Mouse (Mus musculus) liver, postnatal 0 days (tissue): ENCODE data around the gene Cyp2d11. TPM values are rescaled to one million over a fixed set of nuclear protein-coding genes. Genes with fewer than 3 reads are reported as not detected.
"Not testable (repeated sequence)": the region's sequence is repeated elsewhere in the genome, so short reads cannot be mapped to it uniquely, and the experiment has no call there.

Source experiments
- ATAC-seq: fragments of 200-750 bp; cut with Nextera tagmentation; 2 replicates; pipeline ENCODE4 v1.8.0; 2017; ENCODE audit warnings: mild to moderate bottlenecking, moderate library complexity
- DNase-seq: peaks from one replicate; pipeline ENCODE4 v3.0.0-alpha.2; 2016
- H3K27ac ChIP-seq: fragments of 300-500 bp; sonication (generic); 2 replicates; pipeline ENCODE4 v1.5.1; 2014; ENCODE audit warnings: antibody characterized with exemption, moderate library complexity, mild to moderate bottlenecking, low read depth
- H3K27me3 ChIP-seq: fragments of 300-500 bp; sonication (generic); 2 replicates; pipeline ENCODE4 v1.6.1; 2014; ENCODE audit warnings: low read length, control low read depth, mixed read lengths; ENCODE audit not compliant: insufficient read depth
- H3K36me3 ChIP-seq: fragments of 300-500 bp; sonication (generic); replicated peaks from 2 replicates; pipeline ENCODE4 v1.6.1; 2014; ENCODE audit warnings: mild to moderate bottlenecking, control low read depth, low read length, moderate library complexity, mixed read lengths; ENCODE audit not compliant: insufficient read depth
- H3K4me1 ChIP-seq: fragments of 300-500 bp; sonication (generic); 2 replicates; pipeline ENCODE4 v1.6.1; 2014; ENCODE audit warnings: antibody characterized with exemption, mild to moderate bottlenecking, control low read depth; ENCODE audit not compliant: insufficient read depth
- H3K4me2 ChIP-seq: fragments of 300-500 bp; sonication (generic); 2 replicates; pipeline ENCODE4 v1.6.1; 2014; ENCODE audit warnings: low read depth, mild to moderate bottlenecking, low read length, moderate library complexity, mixed read lengths
- H3K4me3 ChIP-seq: fragments of 300-500 bp; sonication (generic); 2 replicates; pipeline ENCODE4 v1.5.1; 2014; ENCODE audit warnings: low read depth, low read length
- H3K9ac ChIP-seq: fragments of 300-500 bp; sonication (generic); replicated peaks from 2 replicates; pipeline ENCODE4 v1.6.1; 2014; ENCODE audit warnings: mild to moderate bottlenecking, moderate library complexity
- H3K9me3 ChIP-seq: fragments of 300-500 bp; sonication (generic); 2 replicates; pipeline ENCODE4 v1.6.1; 2016; ENCODE audit warnings: mild to moderate bottlenecking, control low read depth, low read length, mixed read lengths
- CTCF ChIP-seq: sonication (generic); IDR thresholded peaks from 2 replicates; pipeline ENCODE4 v1.5.1; 2016; ENCODE audit warnings: antibody characterized with exemption, low read depth
- EP300 ChIP-seq: IDR thresholded peaks from 2 replicates; pipeline ENCODE4 v1.6.1; 2016; ENCODE audit warnings: antibody characterized with exemption, low read depth, mild to moderate bottlenecking
- WGBS: fragments of 180-500 bp; shearing (Covaris S2); extraction: QIAGEN DNeasy Blood & Tissue Kit; methylation state at CpG from one replicate; pipeline ENCODE4 v1.1.7; 2014; ENCODE audit not compliant: insufficient replicate concordance; 5-methylcytosine and 5-hydroxymethylcytosine counted together
- polyA plus RNA-seq: library from polyadenylated mRNA; unstranded; fragments of >200 nt; fragmentation: Nextera tagmentation; extraction: Ambion mirVana; gene quantifications from 2 replicates; pipeline ENCODE4 v1.2.1, GENCODE M21; 2015

The Cyp2d11 gene
- 0.20 and 0.25 TPM in 2 replicates for polyA plus RNA-seq

GRCm38 (mm10) chr15:82393922-82394321 lies at the start of gene Cyp2d11:
Gene Cyp2d11 (minus strand): TSS chr15:82394022.
- not testable (repeated sequence) for H3K9me3 ChIP-seq, H3K27me3 ChIP-seq, H3K9ac ChIP-seq, ATAC-seq, H3K4me3 ChIP-seq, H3K4me1 ChIP-seq, H3K36me3 ChIP-seq, H3K4me2 ChIP-seq, H3K27ac ChIP-seq
- DNase-seq: peak; percentile 9
- WGBS: 70% methylated on average over 2 of the region's 2 CpGs

- ATAC-seq (peak; percentile 72), DNase-seq (peak; percentile 34)
- H3K4me3 ChIP-seq: no peak overlapping the region
- H3K27ac ChIP-seq: no peak overlapping the region
- H3K36me3 ChIP-seq: no peaks in the 10 kb centered on the region
- WGBS: 58% methylated on average over 5 of the region's 5 CpGs
- H3K4me1 ChIP-seq: no peaks in the 10 kb centered on the region
- no peak overlapping the region for H3K9ac ChIP-seq
- peak; percentile 50 for TF ChIP-seq CTCF
- no peak for TF ChIP-seq EP300
- no peaks in the 10 kb centered on the region for H3K27me3 ChIP-seq
- H3K9me3 ChIP-seq: peaks cover 3% of the 10 kb centered on the region; the same call in 1 of the 2 replicates
- H3K4me2 ChIP-seq: no peak overlapping the region
Observed at GRCm38 (mm10) chr15:82437975-82438617, 44.3 kb upstream of the Cyp2d11 start.

GRCm38 (mm10) chr15:82435606-82436005 lies 41.8 kb upstream of the Cyp2d11 start:
- Histone ChIP-seq H3K27me3 (no peaks in the 10 kb centered on the region), H3K36me3 (no peaks in the 10 kb centered on the region), H3K4me1 (no peaks in the 10 kb centered on the region), H3K9ac (no peak overlapping the region), H3K27ac (no peak overlapping the region), H3K4me2 (no peak overlapping the region), H3K9me3 (peaks cover 3% of the 10 kb centered on the region; the same call in 1 of the 2 replicates), H3K4me3 (no peak overlapping the region)
- TF ChIP-seq EP300 (no peak), CTCF (no peak)
- DNase-seq: no peak
- no peak for ATAC-seq
- WGBS: 72% methylated on average over 2 of the region's 2 CpGs

- DNase-seq (no peak), ATAC-seq (no peak)
- TF ChIP-seq EP300 (no peak), CTCF (no peak)
- no peaks in the 10 kb centered on the region for H3K36me3 ChIP-seq
- no peak overlapping the region for H3K4me2 ChIP-seq
- H3K27me3 ChIP-seq: no peaks in the 10 kb centered on the region
- H3K9me3 ChIP-seq: peaks cover 3% of the 10 kb centered on the region; the same call in 1 of the 2 replicates
- 68% methylated on average over 3 of the region's 3 CpGs for WGBS
- no peak overlapping the region for H3K4me3 ChIP-seq
- no peaks in the 10 kb centered on the region for H3K4me1 ChIP-seq
- H3K27ac ChIP-seq: no peak overlapping the region
- no peak overlapping the region for H3K9ac ChIP-seq
Observed at GRCm38 (mm10) chr15:82435011-82435410, 41.2 kb upstream of the Cyp2d11 start.

- ATAC-seq (no peak), DNase-seq (no peak)
- Histone ChIP-seq H3K9ac (no peak overlapping the region), H3K36me3 (no peaks in the 10 kb centered on the region), H3K27me3 (no peaks in the 10 kb centered on the region), H3K9me3 (peaks cover 3% of the 10 kb centered on the region; the same call in 1 of the 2 replicates), H3K4me2 (no peak overlapping the region), H3K27ac (no peak overlapping the region), H3K4me1 (no peaks in the 10 kb centered on the region), H3K4me3 (no peak overlapping the region)
- 73% methylated on average over 3 of the region's 3 CpGs for WGBS
- TF ChIP-seq CTCF (no peak), EP300 (no peak)
Observed at GRCm38 (mm10) chr15:82434541-82434940, 40.7 kb upstream of the Cyp2d11 start.

- Histone ChIP-seq H3K9me3 (peaks cover 3% of the 10 kb centered on the region; the same call in 1 of the 2 replicates), H3K9ac (no peak overlapping the region), H3K27me3 (no peaks in the 10 kb centered on the region), H3K4me2 (no peak overlapping the region), H3K4me1 (no peaks in the 10 kb centered on the region), H3K27ac (no peak overlapping the region), H3K36me3 (no peaks in the 10 kb centered on the region), H3K4me3 (no peak overlapping the region)
- WGBS: 96% methylated on average over 3 of the region's 3 CpGs
- ATAC-seq: no peak
- TF ChIP-seq EP300: no peak
- no peak for TF ChIP-seq CTCF
- DNase-seq: no peak
Observed at GRCm38 (mm10) chr15:82433621-82434020, 39.8 kb upstream of the Cyp2d11 start.
